Mouse (Mus musculus) kidney, postnatal 36 days (tissue): ENCODE measurements around the gene Fn1.

Experiments used
- DNase-seq, 2 experiments: peaks; one replicate each; pipeline ENCODE4 v3.0.0; 2021 to 2022; ENCODE audit warnings: mixed read lengths in 2 of 2

Fn1 gene

DNA sequence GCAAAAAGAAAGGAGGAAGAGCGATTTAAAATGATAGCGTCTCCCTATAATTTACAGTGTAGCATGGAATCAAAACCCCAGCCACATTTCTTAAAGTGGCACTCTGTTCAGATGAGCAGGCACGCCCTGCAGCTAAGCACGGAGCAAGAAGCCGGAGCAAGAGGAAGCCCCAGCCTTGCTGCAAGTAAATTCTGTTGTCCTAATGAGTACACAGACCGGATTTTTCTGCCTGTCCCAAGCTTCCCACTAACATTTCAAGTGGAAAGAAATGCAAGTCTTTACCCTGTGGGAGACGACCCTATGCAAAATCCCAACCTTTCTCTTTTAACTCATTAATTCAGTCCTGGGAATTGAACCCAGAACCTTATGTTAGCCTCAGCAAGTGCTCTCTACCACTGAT is 4.8 kb downstream of the Fn1 start:
- no peak for DNase-seq

DNA sequence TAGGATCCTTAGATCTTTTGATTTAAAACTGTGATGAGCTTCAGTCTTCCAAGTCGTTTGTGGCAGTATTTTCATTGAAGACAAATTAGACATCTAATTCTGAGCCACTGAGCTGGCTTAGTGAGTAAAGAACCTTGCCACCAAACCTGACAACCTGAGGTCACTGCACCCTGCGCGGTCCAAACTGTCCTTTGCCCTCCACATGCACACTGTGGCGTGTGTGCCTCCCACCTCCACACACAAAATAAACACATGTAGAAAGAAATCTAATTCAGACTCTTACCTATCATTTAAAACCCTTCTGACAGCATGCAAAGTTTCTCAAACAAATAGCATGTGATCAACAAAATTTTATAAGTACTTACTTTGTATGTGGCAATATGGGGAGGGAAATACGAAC is 6.2 kb downstream of the Fn1 start:
- peak in 1 of 2 experiments; percentile 16 for DNase-seq

DNA sequence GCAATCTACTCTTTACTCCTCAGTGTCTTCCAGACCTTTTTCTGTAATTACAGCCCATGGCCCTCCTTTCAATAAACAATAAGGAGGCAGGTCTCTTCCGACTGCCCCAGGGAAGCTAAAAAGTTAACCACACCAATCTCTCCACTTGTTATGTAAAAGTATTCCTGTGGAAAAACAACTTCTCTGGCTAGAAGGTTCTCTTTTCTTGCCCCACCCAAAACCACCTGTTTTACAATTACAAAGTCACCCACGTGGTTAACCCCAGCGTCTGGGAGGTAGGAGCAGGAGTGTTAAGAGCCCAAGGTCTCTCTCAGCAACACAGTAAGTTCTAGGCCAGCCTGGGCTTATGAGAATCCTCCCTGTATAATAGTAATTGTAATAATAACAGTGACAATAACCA is 7.0 kb downstream of the Fn1 start:
- no peak for DNase-seq

DNA sequence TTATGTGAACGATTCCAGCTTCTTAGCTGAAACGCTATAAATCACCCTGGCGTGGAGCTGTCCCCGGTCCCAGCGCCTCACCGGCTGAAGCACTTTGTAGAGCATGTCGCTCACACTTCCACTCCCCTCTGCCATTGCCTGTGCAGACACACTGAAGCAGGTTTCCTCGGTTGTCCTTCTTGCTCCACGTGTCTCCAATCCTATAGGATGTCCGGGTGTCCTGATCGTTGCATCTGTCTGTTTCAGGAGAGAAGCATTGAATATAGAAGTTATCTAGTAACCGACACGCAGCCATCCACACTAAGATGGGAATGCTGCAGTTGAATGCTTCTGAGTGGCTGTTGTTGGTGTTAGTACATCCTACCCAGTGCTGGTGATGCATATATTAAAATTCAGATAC is 7.5 kb downstream of the Fn1 start:
- DNase-seq, result no peak

DNA sequence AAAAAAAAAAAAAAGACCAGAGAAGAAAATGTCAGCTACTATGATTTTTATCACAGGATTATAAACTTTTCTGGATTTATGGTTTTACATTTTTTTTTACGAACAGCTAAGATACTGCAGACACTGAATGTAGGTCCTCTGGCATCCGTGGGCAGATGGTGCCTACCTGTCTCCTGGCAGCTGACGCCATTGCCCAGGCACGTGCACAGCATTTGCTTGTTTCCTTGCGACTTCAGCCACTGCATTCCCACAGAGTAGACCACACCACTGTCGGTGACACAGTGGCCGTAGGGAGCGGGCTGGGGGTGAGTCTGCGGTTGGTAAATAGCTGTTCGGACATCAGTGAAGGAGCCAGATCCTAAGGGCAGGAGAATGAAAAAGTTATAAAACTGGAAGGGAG is 10.2 kb downstream of the Fn1 start:
- DNase-seq, result no peak

DNA sequence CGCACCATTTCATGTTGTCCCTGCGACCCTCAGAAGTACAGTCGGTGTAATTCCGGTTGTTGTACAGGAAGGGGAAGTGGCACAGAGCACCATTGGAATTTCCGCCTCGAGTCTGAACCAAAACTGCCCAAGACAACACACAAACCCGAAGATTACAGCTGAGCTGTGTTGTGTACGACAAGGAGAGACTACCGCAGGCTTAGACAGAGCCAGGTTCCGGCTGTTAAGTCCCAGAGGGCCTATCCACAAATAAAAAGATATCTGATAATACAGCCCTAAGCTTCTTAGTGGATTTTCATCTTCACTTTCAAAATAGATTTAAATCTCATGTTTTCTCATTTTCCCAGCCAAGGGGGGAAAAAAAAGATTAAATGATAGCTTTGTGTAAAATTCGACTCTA is 11.8 kb downstream of the Fn1 start:
- DNase-seq, result no peak

DNA sequence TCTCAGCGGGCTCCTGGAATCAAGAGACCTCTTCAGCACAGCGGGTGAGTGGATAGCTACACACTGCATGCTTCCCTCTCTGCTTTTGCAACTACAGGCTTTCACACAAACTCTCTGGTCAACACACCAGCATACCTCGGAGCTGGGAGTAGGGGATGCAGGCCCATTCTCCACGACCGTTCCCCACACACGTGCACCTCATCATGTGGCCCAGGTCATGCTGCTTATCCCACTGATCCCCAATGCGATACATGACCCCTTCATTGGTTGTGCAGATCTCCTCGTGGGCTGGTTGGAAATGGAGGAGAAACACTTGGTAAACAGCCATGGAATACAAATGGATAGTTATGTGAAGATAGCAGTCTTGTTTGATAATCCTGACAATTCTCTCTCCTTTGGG is 12.8 kb downstream of the Fn1 start:
- DNase-seq, result no peak

DNA sequence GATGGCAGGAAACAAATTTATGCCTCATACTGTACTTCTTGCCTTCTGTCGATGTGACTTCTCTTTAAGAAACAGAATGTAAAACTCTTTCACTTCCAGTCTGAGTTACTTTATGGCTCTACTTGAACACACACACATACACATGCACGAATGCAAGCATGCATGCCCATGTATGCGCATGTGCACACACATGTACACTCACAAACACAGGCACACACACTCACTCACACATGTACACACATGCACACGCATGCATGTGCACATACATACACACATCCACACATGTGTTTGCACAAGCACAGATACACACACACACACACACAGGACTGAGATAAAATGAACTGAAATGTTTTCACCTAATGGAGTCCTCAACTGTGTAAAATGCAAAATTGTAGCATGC is 16.3 kb downstream of the Fn1 start:
- DNase-seq, result no peak

DNA sequence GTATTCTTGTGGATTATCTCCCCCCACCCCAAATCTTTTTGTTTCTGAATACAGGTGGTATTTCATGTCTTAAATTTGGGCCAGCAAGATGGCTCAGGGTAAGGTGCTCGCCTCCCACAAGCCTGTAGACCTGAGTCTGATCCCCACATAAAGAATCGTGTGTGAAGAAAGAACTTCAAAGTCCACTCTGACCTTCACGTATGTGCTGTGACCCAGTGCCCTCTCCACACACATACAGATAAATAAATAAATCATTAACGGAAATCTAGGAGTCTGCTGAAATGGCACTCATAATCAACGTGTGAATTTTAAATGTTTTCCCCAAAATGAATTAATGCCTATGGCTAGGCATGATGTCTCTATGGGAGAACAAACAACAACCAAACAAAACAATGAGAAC is 16.9 kb downstream of the Fn1 start:
- DNase-seq, result no peak

DNA sequence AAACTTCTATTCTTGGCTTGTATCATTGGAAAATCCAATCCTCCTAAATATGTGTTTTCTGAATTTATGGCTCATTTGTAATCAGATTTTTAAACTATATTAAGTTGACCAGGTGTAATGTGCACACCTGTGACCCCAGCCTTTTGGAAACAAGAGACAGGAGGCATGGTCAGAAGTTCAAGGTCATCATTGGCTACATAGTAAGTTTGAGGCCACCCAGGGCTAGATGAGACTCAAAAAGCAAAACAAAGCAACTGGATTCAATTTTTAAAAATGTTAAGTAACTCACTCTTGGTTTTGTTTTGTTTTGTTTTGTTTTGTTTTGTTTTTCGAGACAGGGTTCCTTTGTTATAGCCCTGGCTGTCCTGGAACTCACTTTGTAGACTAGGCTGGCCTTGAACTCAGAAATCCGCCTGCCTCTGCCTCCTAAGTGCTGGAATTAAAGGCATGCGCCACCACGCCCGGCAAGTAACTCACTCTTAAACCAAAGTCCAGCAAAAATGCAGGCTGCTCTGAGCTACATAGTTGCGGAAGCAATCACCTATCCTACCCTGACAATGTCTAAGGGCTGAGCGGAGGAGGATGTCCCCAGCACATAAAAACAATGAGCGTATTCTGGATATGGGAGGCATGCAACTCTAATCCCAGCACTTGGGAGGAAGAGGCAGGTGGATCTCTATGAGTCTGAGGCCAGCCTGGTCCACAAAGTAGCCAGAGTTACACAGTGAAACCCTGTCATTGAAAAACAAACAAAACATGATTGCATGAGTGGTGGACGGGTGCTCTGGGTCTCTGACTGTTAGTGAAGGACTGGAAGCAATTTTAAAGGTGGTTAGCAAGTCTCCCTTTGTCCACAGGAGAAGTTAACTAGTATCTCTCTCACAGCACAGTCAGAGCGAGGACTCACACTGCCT is 17.6 kb downstream of the Fn1 start:
- no peak for DNase-seq

DNA sequence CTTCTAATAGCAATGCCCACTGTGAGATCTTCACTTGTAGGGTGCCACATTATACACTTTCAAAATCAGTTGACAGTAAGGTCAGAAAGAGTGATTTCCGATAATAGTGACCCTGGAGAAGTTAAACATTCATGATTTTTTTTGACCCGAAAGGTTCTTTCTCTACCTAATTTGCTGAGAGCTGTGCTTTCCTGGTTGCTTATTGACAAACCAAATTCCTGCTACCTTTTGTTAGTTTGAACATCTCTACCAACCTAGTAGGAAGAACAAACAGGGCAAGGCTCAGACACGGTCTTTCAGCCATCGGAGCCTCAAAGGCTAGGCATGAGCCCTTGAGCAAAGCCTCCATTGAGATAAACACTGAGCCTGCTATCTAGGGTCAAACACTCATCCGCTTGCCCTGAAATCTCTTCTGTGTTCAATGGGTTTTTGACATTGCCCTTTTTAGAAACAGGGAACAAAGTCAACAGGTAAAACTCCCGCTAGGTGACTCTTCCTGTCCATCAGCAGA is 18.5 kb downstream of the Fn1 start:
- no peak for DNase-seq

DNA sequence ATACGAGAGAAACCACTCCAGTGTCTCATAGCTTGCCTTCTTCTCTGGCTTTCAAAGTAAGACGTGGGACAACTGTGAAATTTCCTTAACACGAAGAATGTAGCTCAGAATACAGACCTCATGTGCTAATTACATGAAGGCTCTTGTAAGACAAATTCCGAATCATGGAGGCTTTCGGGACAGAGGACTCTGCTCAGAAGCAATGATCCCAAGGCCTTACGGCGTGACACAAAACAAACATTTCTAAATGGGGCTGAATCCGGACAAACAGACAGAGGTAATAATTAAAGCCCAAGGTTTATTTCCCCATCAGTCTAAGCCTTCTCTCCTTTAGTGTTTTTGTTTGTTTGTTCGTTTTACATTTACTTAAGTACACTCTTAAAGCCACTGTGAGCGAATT is 20.6 kb downstream of the Fn1 start:
- no peak for DNase-seq

DNA sequence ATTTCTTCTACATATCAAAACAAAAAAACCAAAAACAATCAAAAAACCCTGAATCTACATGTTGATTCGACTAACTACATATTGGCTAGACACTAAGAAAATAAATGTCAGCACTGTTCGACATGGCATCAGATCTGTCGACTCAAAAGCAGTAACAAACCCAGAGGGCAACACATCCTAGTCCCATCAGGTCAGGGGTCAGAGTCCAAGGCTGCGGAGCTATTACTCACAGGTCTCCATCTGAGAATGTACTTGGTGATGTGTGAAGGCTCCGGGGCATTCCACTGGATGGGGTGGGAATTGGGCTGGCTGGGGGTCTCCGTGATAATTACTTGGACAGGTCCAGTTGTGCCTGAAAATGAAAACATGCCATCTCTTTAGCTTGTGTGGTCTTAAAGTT is 21.2 kb downstream of the Fn1 start:
- DNase-seq, result peak in 1 of 2 experiments; percentile 40

DNA sequence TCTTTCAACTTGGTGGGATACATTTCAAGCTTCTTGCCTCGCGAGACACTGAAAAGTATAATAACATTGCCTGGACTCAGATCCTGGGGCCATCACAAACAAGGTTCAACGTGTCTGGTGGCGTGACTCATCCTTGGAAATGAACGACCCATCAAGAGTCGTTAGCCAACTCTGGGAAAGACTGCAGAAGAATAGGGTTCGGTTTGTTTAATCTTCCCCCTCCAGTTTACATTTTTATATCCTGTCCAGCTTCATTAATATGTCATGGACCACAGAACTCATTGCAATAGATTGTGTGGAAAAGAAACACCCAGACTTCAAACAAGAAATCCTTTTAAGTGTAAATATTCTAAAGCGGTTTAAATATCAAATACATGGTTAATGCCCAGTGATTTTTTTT is 22.8 kb downstream of the Fn1 start:
- no peak for DNase-seq

DNA sequence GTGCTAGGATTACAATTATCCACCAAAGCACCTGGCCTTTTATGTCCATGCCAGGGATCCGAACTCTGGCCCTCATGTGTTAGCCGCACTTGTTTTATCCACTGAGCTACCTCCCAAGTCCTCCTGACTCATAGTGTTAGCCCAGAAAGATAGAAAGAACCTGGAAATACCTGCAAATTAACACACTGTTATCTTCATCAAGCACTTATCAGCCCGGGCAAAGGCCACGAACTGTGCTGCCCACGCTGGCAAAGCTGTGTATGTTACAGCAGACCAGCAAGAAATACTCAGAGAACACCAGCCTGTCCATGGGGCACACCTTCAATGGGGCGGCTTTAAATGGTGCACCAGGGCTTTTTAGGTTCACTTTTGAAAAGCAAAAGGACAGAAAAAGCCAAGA is 29.4 kb downstream of the Fn1 start:
- no peak for DNase-seq

DNA sequence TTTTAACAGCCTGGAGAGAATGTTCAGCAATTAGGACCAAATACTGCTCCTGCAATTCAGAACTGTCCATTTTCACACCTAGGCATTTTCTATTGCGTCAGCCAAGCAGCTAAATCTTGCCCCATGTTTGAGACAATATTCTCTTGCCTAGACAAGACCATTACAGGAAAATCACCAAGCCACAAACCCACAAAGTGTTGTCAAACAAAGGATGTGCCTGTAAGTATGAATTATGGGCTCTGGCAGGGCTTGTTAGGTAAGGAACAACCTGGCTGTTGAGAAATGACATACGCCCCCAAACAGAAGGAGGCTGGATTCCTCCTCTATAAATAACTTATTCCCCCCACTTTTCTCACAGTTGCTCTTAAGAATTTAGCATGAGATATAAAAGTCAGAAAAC is 31.5 kb downstream of the Fn1 start:
- DNase-seq, result no peak

DNA sequence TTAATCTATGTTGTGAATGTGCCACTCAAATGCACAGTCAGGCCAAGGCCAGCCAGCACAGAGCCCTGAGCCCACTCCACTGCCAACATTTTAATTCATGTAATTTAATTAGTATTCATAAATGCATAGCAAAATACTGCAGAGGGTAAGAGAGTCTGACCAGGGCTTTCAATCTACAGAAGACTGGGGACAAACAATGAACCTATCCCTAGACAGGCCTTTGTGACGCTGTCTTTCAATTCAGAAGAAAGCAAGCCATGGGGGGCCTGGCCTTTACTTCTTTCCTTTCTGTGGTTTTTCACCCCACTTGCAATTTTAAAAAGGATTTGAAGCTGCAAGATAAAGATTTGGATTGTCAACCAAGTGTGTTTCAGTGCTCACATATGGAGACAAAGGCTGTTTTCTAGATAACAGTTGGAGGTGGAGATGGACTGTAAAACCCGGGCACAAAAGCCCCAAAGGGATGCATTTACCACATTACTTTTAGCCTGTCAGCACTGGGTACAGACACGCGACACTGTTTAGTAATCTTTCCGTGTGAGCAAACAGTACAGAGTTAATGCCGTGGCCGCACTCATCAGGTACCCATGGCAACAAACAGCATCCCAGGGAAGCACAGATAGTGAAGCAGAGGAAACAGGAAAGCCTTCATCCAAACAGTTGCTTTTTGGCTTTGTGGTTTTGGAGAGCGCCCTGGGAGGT is 38.3 kb downstream of the Fn1 start:
- DNase-seq, result no peak

DNA sequence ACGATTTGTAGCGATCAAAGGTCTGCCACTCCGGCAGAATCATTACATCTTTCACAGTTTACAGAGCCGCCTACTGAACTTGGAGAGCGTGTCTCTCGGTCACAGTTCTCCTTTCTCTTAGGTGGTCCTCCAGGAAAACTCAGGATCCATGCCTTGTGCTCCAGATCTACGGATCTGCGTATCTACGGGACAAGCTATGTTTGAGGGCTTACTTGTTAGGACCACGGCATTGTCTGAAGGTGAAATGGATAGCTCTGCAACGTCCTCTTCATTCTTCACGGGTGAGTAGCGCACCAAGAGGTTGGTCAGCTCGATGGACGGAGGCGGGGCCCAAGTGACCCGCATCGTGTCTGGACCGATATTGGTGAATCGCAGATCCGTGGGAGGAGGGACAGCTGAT is 40.7 kb downstream of the Fn1 start:
- DNase-seq, result no peak

DNA sequence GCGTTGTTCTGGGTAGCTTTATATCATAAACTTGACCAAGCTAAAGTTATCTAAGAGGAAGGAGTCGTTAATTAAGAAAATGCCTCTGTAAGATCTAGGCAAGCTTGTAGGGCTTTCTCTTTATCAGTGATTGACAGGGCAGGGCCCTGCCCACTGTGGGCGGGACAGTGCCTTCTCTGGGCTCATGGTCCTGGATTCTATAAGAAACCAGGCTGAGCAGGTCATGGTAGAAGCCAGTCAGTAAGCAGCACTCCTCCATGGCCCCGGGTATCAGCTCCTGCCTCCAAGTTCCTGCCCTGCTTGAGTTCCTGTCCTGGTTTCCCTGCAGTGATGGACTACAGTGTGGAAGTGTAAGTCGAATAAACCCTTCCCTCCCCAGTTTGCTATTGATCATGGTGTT is 43.1 kb downstream of the Fn1 start:
- no peak for DNase-seq

DNA sequence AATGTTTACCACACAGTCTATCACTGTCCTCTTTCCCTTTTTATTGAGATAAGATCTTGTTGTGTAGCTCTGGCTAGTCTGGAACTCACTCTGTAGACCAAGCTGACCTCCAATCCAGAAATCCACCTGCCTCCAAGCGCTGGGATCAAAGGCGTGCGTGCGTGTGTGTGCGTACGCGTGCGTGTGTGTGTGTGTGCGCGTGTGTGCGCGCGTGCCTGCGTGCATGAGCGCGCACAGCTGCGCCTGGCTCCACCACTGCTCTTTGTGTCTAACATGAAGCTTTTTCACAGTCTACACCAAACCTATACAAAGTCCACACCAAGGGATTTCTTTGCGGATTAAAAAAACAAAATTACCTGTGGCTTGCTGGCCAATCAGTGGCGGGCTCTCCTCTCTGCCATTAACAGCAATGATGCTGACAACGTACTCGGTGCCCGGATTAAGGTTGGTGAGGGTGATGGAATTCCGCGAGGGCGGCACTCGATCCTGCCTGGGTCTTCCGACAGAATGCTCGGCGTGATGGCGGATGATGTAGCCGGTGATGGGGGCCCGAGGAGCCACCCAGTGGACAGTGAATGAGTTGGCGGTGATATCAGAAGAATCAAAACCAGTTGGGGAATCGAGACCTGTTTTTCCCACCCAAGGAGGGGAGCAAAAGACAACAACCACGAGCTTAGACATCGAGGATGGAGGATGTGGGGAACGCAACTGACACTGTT is 43.8 kb downstream of the Fn1 start:
- no peak for DNase-seq

DNA sequence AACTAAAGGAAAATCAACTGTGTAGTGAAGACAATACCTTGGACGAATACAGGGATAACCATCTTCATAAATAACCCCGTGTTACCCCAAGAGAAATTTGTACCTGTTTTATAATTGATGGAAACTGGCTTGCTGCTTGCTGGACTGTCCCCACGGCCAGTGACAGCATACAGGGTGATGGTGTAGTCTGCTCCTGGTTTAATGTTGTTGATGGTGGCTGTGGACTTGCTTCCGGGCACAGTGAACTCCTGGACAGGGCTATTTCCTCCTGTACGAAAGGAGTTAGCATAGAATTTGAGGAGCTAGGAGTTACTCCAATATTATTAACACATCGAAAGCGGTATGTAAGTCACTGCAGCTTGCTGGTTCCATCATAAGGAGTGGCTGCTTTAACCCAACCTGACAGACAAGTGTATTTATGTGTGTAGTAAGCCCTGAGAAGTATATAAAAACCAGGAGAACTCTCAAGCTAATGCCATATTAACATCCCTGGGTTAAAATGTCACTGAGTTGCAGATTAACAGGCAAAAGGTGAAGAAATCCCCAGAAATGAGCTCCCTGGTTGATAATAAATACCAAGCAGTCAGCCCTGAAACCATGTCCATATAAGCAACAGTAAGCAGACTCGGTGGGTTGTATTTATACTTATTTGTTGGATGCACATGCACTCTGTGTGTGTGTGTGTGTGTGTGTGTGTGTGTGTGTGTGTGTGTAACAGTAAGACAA is 46.2 kb downstream of the Fn1 start:
- peak; percentile 9 to 20 for DNase-seq

DNA sequence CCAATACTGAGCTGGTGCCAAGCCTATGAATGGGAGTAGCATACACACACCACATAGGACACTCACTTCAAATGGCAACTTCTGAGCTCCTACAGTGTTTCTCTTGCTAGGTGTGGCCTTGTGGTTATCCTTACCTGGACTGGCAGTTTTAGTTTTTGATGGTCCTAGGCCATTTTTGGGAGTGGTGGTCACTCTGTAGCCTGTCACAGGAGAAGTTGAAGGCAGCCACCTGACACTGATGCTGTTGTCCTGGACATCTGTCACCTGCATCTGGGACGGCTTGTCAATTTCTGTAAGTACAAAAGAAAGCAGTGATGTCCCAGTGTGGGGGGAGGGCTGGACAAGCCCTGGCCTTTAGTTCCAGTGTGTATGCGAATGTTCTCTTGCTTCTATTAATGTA is 47.2 kb downstream of the Fn1 start:
- no peak for DNase-seq

DNA sequence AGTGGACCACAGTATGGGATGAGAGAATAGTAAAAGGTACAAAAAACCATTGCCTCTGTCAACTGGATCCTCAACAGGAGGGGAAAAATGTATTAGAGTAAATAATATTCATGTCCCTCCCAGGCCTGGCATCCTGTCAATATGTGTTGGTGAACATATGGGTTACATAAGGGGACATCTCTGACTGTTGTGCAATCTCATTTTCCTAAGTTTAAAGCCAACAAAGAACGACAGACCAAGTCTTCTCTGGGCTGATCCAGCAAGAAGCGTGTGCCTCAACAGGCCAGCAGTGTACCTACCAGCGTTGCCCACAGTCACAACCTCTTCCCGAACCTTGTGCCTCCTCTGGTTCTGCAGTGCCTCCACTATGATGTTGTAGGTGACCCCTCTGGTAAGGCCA is 57.6 kb downstream of the Fn1 start:
- DNase-seq, result no peak
